Mouse (Mus musculus): ENCODE data around the gene Fstl4.

The Fstl4 gene

GRCm38 (mm10) chr11:52767921-52768320 is 3.5 kb downstream of the Fstl4 start:
- DNase-seq (ENCODE audit: low spot score in 2 of 2), result no peak

DNA sequence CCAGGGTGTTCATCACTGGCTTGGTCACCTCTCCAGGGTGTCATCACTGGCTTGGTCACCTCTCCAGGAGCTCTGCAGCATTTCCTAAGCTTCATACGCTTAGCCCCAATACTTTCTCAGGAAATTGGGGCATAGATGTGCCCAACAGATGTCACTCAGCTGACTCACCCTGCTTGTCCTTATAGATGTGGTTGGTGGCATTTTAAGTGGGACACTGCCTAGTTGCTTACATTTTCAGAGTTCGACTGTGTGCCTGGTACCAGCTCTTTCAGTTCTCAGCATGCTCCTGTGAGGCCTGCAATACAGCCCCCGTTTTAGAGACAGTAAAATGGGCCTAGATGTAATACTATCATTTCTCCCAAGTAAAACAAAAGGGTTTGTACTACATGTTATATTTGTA is 8.6 kb downstream of the Fstl4 start:
- DNase-seq (ENCODE audit: low spot score in 2 of 2), result no peak

- DNase-seq (ENCODE audit: low spot score in 2 of 2), result no peak
These were observed 10.9 kb downstream of the Fstl4 start for GRCm38 (mm10) chr11:52775291-52775690.

DNA sequence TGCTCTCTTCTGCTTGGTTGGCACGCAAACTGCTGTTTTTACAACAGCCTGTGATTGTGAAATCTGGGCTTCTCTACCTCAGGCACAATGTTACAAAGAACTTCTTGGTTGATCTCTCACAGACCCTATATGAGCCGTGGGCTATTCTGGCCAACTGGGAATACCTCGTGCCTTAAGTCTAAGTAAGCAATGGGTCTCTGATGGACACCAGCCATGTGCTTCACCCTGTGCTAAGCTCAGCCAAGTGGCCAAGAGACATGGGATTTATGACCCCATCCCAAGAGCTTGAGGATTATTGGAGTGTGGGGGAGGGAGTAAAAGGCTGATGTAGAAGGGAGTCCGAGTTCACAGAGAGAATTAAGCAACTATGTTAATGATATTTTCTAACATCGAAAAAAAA is 18.0 kb downstream of the Fstl4 start:
- no peak for DNase-seq (ENCODE audit: low spot score in 2 of 2)

DNA sequence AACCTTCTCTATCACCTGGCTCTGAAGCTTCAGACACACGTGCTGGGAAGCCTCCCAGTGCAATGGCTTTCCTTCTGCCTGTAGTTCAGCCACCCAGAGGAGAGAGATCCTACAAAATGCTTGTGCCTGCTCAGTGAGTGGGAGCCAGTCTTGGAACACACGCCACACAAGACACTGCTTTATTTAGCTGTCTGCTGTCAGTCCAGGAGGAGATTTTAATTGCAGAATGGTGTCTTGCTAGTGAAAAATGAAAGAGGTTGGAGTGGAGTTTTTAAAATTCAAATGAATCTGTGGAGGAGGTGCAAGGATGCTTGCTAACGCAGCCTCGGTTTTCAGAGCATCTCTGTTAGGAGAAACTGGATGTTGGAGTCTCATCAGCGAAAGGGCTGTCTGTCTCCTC is 29.9 kb downstream of the Fstl4 start:
- DNase-seq (ENCODE audit: low spot score in 2 of 2), result peak; percentile 55 to 70

DNA sequence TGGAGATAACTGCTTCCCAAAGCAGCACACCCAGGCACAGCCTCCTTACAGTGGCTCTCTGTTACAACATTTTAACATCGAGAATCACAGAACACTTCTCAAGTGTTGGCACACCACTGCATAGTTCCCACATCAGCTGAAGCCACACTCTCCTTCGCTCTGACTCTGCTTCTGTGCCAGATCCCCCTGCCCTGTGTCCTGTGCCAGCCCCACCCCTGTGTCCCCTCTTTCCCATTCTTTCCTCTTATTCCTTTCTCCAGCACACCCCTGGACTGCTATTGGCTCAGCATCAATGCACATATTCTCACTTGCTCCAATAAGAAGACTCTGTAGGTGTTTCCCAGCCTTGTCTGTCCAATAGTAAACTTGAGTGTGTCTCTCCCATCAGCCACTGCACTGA is 45.1 kb downstream of the Fstl4 start:
- no peak for DNase-seq (ENCODE audit: low spot score in 2 of 2)

- no peak for DNase-seq (ENCODE audit: low spot score in 2 of 2)
These were observed 51.6 kb downstream of the Fstl4 start for GRCm38 (mm10) chr11:52816004-52816403.

GRCm38 (mm10) chr11:52820336-52820905 is 56.0 kb downstream of the Fstl4 start:
- DNase-seq (ENCODE audit: low spot score in 2 of 2), result no peak

DNA sequence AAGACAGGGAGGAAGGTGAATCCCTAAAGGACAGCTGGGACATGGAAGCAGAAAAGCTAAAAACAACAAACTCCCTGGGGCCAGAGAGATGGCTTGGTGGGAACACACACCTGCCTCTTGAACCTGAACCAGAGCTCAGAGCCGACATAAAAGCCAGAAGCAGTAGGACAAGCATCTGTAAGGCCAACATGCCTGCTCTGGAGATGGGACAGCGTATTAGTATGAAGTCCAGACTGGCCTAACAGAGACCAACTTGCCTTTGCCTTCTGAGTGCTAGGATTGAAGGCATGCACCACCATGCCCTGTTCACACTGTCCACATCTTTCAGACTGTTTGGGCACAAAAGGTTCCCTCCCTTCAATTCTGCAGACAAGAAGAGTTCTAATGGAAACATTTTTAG is 62.2 kb downstream of the Fstl4 start:
- no peak for DNase-seq (ENCODE audit: low spot score in 2 of 2)

DNA sequence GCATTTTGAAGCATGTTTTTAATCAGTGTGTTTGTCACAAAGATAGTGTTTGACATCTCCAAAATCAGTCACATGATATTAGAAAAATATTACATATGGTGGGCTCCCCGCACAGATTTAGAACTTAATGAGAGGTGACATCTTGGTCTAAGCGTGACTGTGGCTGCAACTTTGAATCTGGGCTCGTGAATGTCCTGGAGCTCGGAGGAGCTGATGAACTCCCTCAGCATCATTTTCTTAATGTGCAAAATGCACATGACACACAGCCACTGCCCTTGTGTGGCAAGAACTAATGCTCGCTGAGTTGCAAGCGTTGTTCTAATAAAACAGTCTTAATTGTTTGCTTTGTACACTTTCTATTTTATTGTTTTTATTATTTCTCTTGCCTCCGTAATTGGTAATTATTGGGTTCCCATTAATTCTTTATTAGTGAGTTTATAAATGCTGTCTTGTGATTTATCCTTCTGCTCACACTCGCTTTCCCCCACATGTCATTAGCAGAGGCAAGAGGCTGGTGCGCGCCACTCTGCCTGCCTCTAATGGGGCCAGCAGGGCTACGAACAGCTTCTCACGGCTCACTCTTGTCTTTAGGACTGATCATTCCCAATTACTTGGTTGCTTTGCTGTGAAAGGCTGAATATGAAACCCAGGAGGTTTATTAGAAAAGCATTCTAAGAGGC is 67.3 kb downstream of the Fstl4 start:
- no peak for DNase-seq (ENCODE audit: low spot score in 2 of 2)

DNA sequence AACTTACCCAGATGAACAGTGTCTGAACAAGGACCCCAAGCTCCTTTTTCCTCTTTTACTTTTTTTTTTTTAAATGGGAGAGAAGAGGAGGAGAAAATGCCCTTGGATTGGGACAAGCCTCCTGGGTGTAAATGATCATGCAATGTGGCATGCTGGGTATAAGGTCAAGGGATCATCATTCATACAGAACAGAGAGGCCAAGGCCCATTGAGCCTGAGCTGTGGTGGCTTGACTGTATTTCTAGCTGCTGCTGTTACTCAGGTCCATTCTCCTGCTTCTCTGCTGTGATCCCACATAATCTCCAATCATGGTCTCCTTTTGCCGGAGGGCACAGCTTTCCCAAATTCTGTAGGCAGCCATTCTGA is 67.9 kb downstream of the Fstl4 start:
- no peak for DNase-seq (ENCODE audit: low spot score in 2 of 2)

- DNase-seq (ENCODE audit: low spot score in 2 of 2), result no peak
These were observed 84.3 kb downstream of the Fstl4 start for GRCm38 (mm10) chr11:52848691-52849090.

GRCm38 (mm10) chr11:52850071-52850470 is 85.6 kb downstream of the Fstl4 start:
- no peak for DNase-seq (ENCODE audit: low spot score in 2 of 2)

DNA sequence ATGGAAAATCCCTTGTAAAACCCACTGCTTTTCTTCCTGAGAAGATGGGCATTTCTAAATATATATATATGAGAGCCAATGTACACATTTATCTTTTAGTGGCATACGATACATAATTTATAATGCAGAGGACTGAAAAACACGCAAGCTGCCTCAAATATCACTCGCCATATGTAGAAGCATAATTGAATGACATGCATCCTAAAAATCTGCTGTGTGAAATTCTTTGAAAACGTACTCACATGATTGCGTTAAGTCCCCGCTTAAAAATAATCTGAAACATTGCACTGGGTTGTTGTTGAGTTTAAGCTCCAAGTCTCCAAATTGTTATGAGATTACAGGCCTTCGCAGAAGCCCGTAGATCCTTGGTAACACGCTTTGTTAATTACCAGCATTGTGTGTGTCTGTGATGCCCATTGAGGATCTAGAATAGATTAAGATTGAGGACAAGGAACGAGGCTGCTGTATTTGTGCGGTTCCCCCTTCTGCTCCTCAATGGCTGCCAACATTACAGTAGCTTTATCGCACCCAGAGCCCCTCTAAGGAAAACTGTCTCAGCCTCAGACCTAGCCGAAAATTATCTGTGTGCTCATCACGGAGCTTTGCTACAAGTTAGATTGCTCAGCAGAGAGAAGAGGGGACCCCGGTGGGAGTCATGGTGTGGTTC is 108.5 kb downstream of the Fstl4 start:
- no peak for DNase-seq (ENCODE audit: low spot score in 2 of 2)

GRCm38 (mm10) chr11:52875916-52876765 is 111.7 kb downstream of the Fstl4 start:
- DNase-seq (ENCODE audit: low spot score in 2 of 2), result no peak

DNA sequence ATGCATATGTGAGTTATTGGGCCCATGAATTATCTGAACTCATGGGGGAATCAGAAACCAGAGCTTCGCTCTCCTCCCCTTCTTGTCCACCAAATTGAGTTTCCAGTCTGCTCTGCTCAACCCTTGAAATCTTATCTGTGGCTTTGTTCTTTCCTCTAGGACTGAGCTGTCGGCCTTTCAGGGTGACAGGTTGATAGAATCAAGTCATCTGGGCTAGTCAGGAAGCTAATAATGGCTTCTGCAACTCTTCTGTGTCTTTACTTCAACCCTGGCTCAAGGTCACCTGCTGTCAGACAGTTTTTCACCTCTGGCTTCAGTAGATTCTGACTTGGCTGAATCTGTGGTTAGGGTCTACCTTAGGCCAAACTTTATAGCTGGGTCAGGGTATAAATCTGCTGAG is 113.2 kb downstream of the Fstl4 start:
- no peak for DNase-seq (ENCODE audit: low spot score in 2 of 2)

GRCm38 (mm10) chr11:52879958-52880357 is 115.5 kb downstream of the Fstl4 start:
- no peak for DNase-seq (ENCODE audit: low spot score in 2 of 2)

- DNase-seq (ENCODE audit: low spot score in 2 of 2), result no peak
These were observed 122.3 kb downstream of the Fstl4 start for GRCm38 (mm10) chr11:52886559-52887303.

GRCm38 (mm10) chr11:52888150-52888549 is 123.7 kb downstream of the Fstl4 start:
- peak; percentile 42 to 59 for DNase-seq (ENCODE audit: low spot score in 2 of 2)

DNA sequence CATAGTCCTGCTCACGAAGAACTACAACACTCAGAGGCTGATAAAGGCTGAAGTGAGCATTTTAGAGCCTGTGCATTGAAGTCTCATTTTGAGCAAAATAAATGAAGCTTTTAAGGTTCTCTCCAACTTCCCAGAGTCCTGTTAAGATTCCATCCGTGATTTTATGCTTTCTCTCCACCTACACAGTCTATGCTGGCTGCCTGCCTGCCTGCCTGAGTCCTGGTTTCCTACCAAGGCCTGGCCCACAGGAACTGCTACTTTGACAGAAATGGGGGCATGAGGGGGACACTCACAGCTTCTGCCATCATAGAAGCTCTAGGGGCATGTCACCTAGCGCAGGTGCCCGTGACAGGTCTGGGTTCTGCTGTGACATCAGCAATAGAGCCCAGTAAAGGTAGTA is 125.1 kb downstream of the Fstl4 start:
- DNase-seq (ENCODE audit: low spot score in 2 of 2), result peak; percentile 53 to 62

DNA sequence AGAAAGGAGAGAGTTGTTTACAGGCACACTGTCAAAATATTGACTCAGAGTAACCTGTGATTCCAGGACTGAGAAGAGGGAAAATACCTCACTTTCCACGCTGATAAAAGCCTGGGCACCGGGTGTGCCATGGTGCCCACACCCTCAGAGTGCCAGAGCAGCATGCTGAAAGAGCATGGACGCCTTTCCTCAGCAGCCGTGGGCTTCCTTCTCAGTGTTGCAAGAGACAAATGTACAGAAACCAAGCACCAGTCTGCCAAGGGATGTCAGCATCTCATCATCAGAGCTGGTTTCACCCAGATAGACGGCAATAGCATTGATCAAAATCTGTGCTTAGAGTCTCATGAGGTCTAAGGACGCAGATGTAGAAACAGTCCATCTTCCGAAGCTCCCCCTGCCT is 125.7 kb downstream of the Fstl4 start:
- DNase-seq (ENCODE audit: low spot score in 2 of 2), result peak in 1 of 2 experiments; percentile 28

DNA sequence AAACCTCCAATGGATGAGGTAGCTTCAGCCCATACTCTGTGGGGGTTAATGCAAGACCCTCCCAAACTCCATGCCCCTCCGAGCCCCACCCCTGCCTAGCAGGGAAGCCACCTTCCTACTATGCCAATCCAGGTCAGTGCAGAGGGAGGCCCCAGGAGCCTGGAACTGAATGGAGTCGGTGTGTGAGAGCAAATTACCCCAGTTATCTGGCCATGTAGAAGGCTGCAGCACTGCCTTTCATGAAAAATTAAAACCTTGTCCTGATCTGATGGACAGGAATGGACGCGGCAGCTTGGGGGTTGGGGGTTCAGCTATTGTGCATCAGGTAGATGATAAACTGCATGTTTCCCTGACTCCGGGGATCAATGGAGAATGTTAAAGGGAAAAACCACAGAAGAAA is 139.7 kb downstream of the Fstl4 start:
- no peak for DNase-seq (ENCODE audit: low spot score in 2 of 2)
